Comparison of ENCODE assay signal across 9 mouse cellular contexts in genomic region chr9:65288252-65288651, GRCm38 (mm10). TPM values are rescaled to one million over a fixed set of nuclear protein-coding genes. Genes with fewer than 3 reads are reported as not detected.
"Had no signal": no experiment of that assay in that cellular context is flagged by ENCODE, and none has a peak within 500 bp of the region (broad histone marks: within the 10 kb centered on the region; RNA-seq: fewer than 3 reads in every experiment).

No protein-coding gene starts in this region.

RNA-seq across cellular contexts. Expression of gene Cilp, which starts 23.3 kb away (rescaled TPM):
- total RNA-seq: left cerebral cortex, postnatal 14 days; left cerebral cortex, postnatal 36 days; left cerebral cortex, postnatal 4 days; megakaryocyte progenitor cell, adult 5-6 weeks; megakaryocyte, adult 5-6 weeks; megakaryocyte-erythroid progenitor cell, adult 5-6 weeks; monocyte, adult 5-6 weeks had no signal
- polyA plus RNA-seq: lung, embryonic 14.5 days; macrophage had no signal
